In the genomic region with DNA sequence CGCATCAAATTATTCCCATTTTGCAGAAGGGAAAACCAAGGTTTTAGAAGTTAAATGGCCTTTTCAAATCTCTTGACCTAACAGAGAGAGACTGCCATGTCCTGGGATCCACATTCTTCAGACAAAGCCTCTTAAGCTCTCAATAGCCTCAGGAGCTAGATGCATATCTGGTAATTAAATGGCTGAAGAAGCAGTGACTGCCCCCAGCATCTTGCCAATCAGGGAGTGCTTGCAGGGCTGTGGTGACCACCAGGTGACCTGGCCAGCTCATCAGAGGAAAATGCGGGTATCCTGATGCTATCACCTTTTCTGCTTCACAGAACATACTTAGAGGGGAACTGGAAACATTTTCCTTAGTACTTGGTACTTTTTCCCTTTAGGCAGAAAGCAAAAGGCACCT, we compare ENCODE assay signal across 27 mouse cellular contexts.
DNase-seq lines count a peak whose midpoint lies in the region; ATAC-seq and TF ChIP-seq lines count a peak whose summit lies in the region.
"Had no signal": no experiment of that assay in that cellular context is flagged by ENCODE, and none has a peak within 500 bp of the region (broad histone marks: within the 10 kb centered on the region; RNA-seq: fewer than 3 reads in every experiment).

No protein-coding gene starts in this region.

- no peaks in the 10 kb centered on the region for H3K27me3 ChIP-seq in kidney, embryonic 14.5 days (ENCODE audit: control insufficient read depth, insufficient read depth, low read length)
- no peaks in the 10 kb centered on the region for H3K27me3 ChIP-seq in kidney, postnatal 0 days (ENCODE audit: insufficient read depth, low read length)
- H3K27me3 ChIP-seq: embryonic facial prominence, embryonic 12.5 days; embryonic facial prominence, embryonic 15.5 days; hindbrain, embryonic 13.5 days had no signal

- H3K4me2 ChIP-seq in kidney, embryonic 14.5 days (replicated peaks; ENCODE audit: low read depth, low read length): no peak overlapping the region
- H3K4me2 ChIP-seq in kidney, postnatal 0 days (ENCODE audit: low read length): no peak overlapping the region
- H3K4me2 ChIP-seq: embryonic facial prominence, embryonic 12.5 days; embryonic facial prominence, embryonic 15.5 days; hindbrain, embryonic 13.5 days had no signal

- TF ChIP-seq CTCF in kidney, postnatal 0 days (IDR thresholded peaks at IDR 0.05; ENCODE audit: low read depth): peak; percentile 7; the same call in 1 of the 2 replicates

- no peak overlapping the region for H3K4me3 ChIP-seq in kidney, embryonic 14.5 days (ENCODE audit: low read length)
- H3K4me3 ChIP-seq in kidney, postnatal 0 days (replicated peaks; ENCODE audit: low read depth, low read length): no peak overlapping the region
- H3K4me3 ChIP-seq: embryonic facial prominence, embryonic 12.5 days; embryonic facial prominence, embryonic 15.5 days; gastrocnemius, adult 2 months; heart, embryonic 10.5 days; hindbrain, embryonic 10.5 days; hindbrain, embryonic 13.5 days had no signal

- H3K9ac ChIP-seq in kidney, embryonic 14.5 days (ENCODE audit: low read depth, low read length): no peak overlapping the region
- no peak overlapping the region for H3K9ac ChIP-seq in kidney, postnatal 0 days (ENCODE audit: low read depth, low read length)
- H3K9ac ChIP-seq: embryonic facial prominence, embryonic 12.5 days; embryonic facial prominence, embryonic 15.5 days; forebrain, postnatal 0 days; hindbrain, embryonic 13.5 days had no signal

- 79% methylated on average over 2 of the region's 2 CpGs for WGBS in kidney, embryonic 14.5 days
- WGBS in kidney, postnatal 0 days: 74% methylated on average over 2 of the region's 2 CpGs

- peak; percentile 35 for DNase-seq in heart, adult 11 months
- DNase-seq in heart, adult 8-10 months (ENCODE audit: low spot score): no peak
- no peak for DNase-seq in kidney, adult 9 months
- DNase-seq in kidney, postnatal 0 days (ENCODE audit: low spot score): no peak
- DNase-seq in kidney, postnatal 10 days: no peak
- DNase-seq in 3T3-L1 (ENCODE audit: low read depth, low spot score): peak; percentile 23
- no peak for DNase-seq in left cerebral cortex, postnatal 25 days (ENCODE audit: low spot score in 2 of 2)
- DNase-seq: adrenal gland, adult 2 months; adrenal gland, postnatal 14 days; B cell, adult 2 months; cerebellum, adult 11 months; cerebellum, adult 2 months; cerebellum, adult 9-11 months; cerebellum, postnatal 25 days; forebrain, postnatal 0 days; gastrocnemius, adult 2 months; gastrocnemius, postnatal 14 days; heart, postnatal 36 days had no signal

- H3K4me1 ChIP-seq in kidney, embryonic 14.5 days (ENCODE audit: control insufficient read depth, insufficient read depth, low read length): no peaks in the 10 kb centered on the region
- H3K4me1 ChIP-seq in kidney, postnatal 0 days (replicated peaks; ENCODE audit: insufficient read depth, low read length): peaks cover 7% of the 10 kb centered on the region; the same call in 1 of the 2 replicates
- H3K4me1 ChIP-seq: embryonic facial prominence, embryonic 12.5 days; embryonic facial prominence, embryonic 15.5 days; hindbrain, embryonic 10.5 days; hindbrain, embryonic 13.5 days had no signal

- H3K27ac ChIP-seq in kidney, embryonic 14.5 days (ENCODE audit: low read depth, low read length): no peak overlapping the region
- H3K27ac ChIP-seq in kidney, postnatal 0 days: no peak overlapping the region
- H3K27ac ChIP-seq: embryonic facial prominence, embryonic 12.5 days; embryonic facial prominence, embryonic 15.5 days; gastrocnemius, adult 2 months; heart, embryonic 10.5 days; hindbrain, embryonic 10.5 days; hindbrain, embryonic 13.5 days had no signal

- peak; percentile 34; the same call in 1 of the 2 replicates for ATAC-seq in kidney, embryonic 14.5 days (ENCODE audit: low FRiP score, low TSS enrichment)
- ATAC-seq in kidney, postnatal 0 days (replicated peaks; ENCODE audit: low FRiP score, low read depth): no peak
- ATAC-seq: forebrain, embryonic 14.5 days; forebrain, postnatal 0 days; hindbrain, embryonic 16.5 days had no signal

- intact Hi-C loops in left cerebral cortex, postnatal 25 days (cut with DNase I): no loop called here

- 0 out of 2 replicates have a peak, but pooled peaks cover 3% of the 10 kb centered on the region for H3K9me3 ChIP-seq in kidney, embryonic 14.5 days (ENCODE audit: control insufficient read depth, low read length)
- no peaks in the 10 kb centered on the region for H3K9me3 ChIP-seq in kidney, postnatal 0 days (replicated peaks; ENCODE audit: low read length)
- H3K9me3 ChIP-seq: embryonic facial prominence, embryonic 12.5 days; embryonic facial prominence, embryonic 15.5 days; heart, embryonic 10.5 days; hindbrain, embryonic 10.5 days; hindbrain, embryonic 13.5 days had no signal

- no peaks in the 10 kb centered on the region for H3K36me3 ChIP-seq in kidney, embryonic 14.5 days (ENCODE audit: control insufficient read depth, insufficient read depth, low read length)
- H3K36me3 ChIP-seq in kidney, postnatal 0 days (ENCODE audit: insufficient read depth, low read length): no peaks in the 10 kb centered on the region
- H3K36me3 ChIP-seq: embryonic facial prominence, embryonic 12.5 days; embryonic facial prominence, embryonic 15.5 days; G1E; heart, embryonic 10.5 days; hindbrain, embryonic 10.5 days; hindbrain, embryonic 13.5 days had no signal

Comparison
In these comparisons a context has a peak if more than half of its experiments do, and no peak if none do; other contexts are left out.
1. DNase-seq: peak in heart, adult 11 months (single experiment) and 3T3-L1 (single experiment); none in heart, adult 8-10 months (single experiment), kidney, adult 9 months (single experiment), kidney, postnatal 0 days (single experiment), kidney, postnatal 10 days (single experiment) and left cerebral cortex, postnatal 25 days (0 of 2).